Mouse (Mus musculus) heart, adult 11 months (tissue): Measurements from ENCODE around the gene Gm49027.
A peak's percentile ranks its signal among the peaks of the same experiment; 100 is the strongest.

Source experiments
- DNase-seq: peaks from one replicate; pipeline ENCODE4 v3.0.0; 2022

Gene Gm49027

GRCm38 (mm10) chr5:123499717-123500116, 25.6 kb downstream of the Gm49027 start:
- peak; percentile 92 for DNase-seq

- peak; percentile 98 for DNase-seq
Observed at GRCm38 (mm10) chr5:123489935-123490334, 35.4 kb downstream of the Gm49027 start.

GRCm38 (mm10) chr5:123489112-123489785, 36.0 kb downstream of the Gm49027 start, which contains the start of the genes Lrrc43 and Il31:
Gene Lrrc43 (plus strand): TSS chr5:123489305.
Gene Il31 (minus strand): TSS chr5:123489489.
- DNase-seq, result peak; percentile 90

- peak; percentile 75 for DNase-seq
Observed at GRCm38 (mm10) chr5:123487659-123488395, 37.5 kb downstream of the Gm49027 start.

GRCm38 (mm10) chr5:123473817-123474216, 51.5 kb downstream of the Gm49027 start:
- DNase-seq, result no peak

- DNase-seq, result no peak
Observed at GRCm38 (mm10) chr5:123470784-123471400, 54.4 kb downstream of the Gm49027 start.

- no peak for DNase-seq
Observed at GRCm38 (mm10) chr5:123464638-123465037, 60.6 kb downstream of the Gm49027 start.
